Mouse (Mus musculus) limb, embryonic 15.5 days (tissue): ENCODE measurements at regions not wholly inside any gene's neighbourhood (a gene's known extent, or its start where the extent isn't known, plus 50 kb on each side); places are given as distances from the start of the nearest gene placed in this dataset.
A peak's percentile ranks its signal among the peaks of the same experiment; 100 is the strongest.

ENCODE experiments used
- ATAC-seq: fragments of 200-750 bp; cut with Nextera tagmentation; 2 replicates; pipeline ENCODE4 v1.8.0; 2017; ENCODE audit warnings: low read depth, moderate TSS enrichment; ENCODE audit not compliant: insufficient number of reproducible peaks, low FRiP score, low TSS enrichment
- H3K27ac ChIP-seq: fragments of 300-500 bp; sonication (generic); 2 replicates; pipeline ENCODE4 v1.5.1; 2015; ENCODE audit warnings: moderate library complexity, mild to moderate bottlenecking, inconsistent platforms
- H3K27me3 ChIP-seq: fragments of 300-500 bp; sonication (generic); 2 replicates; pipeline ENCODE4 v1.6.1; 2015; ENCODE audit warnings: inconsistent platforms
- H3K36me3 ChIP-seq: fragments of 300-500 bp; sonication (generic); 2 replicates; pipeline ENCODE4 v1.6.1; 2015; ENCODE audit warnings: inconsistent platforms
- H3K4me1 ChIP-seq: fragments of 300-500 bp; sonication (generic); 2 replicates; pipeline ENCODE4 v1.6.1; 2015; ENCODE audit warnings: inconsistent platforms
- H3K4me2 ChIP-seq: fragments of 300-500 bp; sonication (generic); 2 replicates; pipeline ENCODE4 v1.6.1; 2015; ENCODE audit warnings: mild to moderate bottlenecking, inconsistent platforms
- H3K4me3 ChIP-seq: fragments of 300-500 bp; sonication (generic); 2 replicates; pipeline ENCODE4 v1.5.1; 2015; ENCODE audit warnings: mild to moderate bottlenecking, inconsistent platforms
- H3K9ac ChIP-seq: fragments of 300-500 bp; sonication (generic); 2 replicates; pipeline ENCODE4 v1.6.1; 2015; ENCODE audit warnings: inconsistent platforms
- H3K9me3 ChIP-seq: fragments of 300-500 bp; sonication (generic); 2 replicates; pipeline ENCODE4 v1.6.1; 2016; ENCODE audit warnings: inconsistent platforms
- WGBS: fragments of 180-500 bp; shearing (Covaris S2); methylation state at CpG from one replicate; pipeline ENCODE4 v1.1.7; 2015; 5-methylcytosine and 5-hydroxymethylcytosine counted together

- Histone ChIP-seq H3K27me3 (peaks cover 13% of the 10 kb centered on the region; the same call in 1 of the 2 replicates), H3K4me3 (no peak overlapping the region), H3K9ac (no peak overlapping the region), H3K9me3 (no peaks in the 10 kb centered on the region), H3K27ac (no peak overlapping the region), H3K4me1 (no peaks in the 10 kb centered on the region), H3K36me3 (no peaks in the 10 kb centered on the region), H3K4me2 (no peak overlapping the region)
- ATAC-seq = no peak
- 56% methylated on average over 2 of the region's 2 CpGs for WGBS
Measured at GRCm38 (mm10) chr12:13164791-13165190, 84.2 kb downstream of the Ddx1 start.

- no peaks in the 10 kb centered on the region for H3K9me3 ChIP-seq
- peaks cover 18% of the 10 kb centered on the region; the same call in 1 of the 2 replicates for H3K27me3 ChIP-seq
- no peak for ATAC-seq
- no peak overlapping the region for H3K4me2 ChIP-seq
- no peak overlapping the region for H3K9ac ChIP-seq
- no peak overlapping the region for H3K4me3 ChIP-seq
- peaks cover 14% of the 10 kb centered on the region for H3K4me1 ChIP-seq
- H3K36me3 ChIP-seq = no peaks in the 10 kb centered on the region
- 100% methylated on average over 1 of the region's 1 CpGs for WGBS
- no peak overlapping the region for H3K27ac ChIP-seq
Measured at GRCm38 (mm10) chr12:13161051-13161450, 88.0 kb downstream of the Ddx1 start.

- H3K4me2 ChIP-seq = no peak overlapping the region
- peaks cover 18% of the 10 kb centered on the region; the same call in 1 of the 2 replicates for H3K27me3 ChIP-seq
- H3K4me3 ChIP-seq = no peak overlapping the region
- H3K9me3 ChIP-seq = no peaks in the 10 kb centered on the region
- H3K4me1 ChIP-seq = peaks cover 14% of the 10 kb centered on the region
- no peak overlapping the region for H3K27ac ChIP-seq
- no peak overlapping the region for H3K9ac ChIP-seq
- H3K36me3 ChIP-seq = no peaks in the 10 kb centered on the region
- ATAC-seq = no peak
Measured at GRCm38 (mm10) chr12:13159346-13160055, 89.5 kb downstream of the Ddx1 start.

GRCm38 (mm10) chr12:13157666-13158381 is 91.2 kb downstream of the Ddx1 start:
- Histone ChIP-seq H3K27ac (peak overlapping the region; percentile 43; the same call in 1 of the 2 replicates), H3K9ac (no peak overlapping the region), H3K4me3 (no peak overlapping the region), H3K4me1 (peaks cover 14% of the 10 kb centered on the region), H3K9me3 (no peaks in the 10 kb centered on the region), H3K27me3 (peaks cover 14% of the 10 kb centered on the region; the same call in 1 of the 2 replicates), H3K36me3 (no peaks in the 10 kb centered on the region), H3K4me2 (no peak overlapping the region)
- 24% methylated on average over 7 of the region's 7 CpGs for WGBS
- ATAC-seq = 0 out of 2 replicates have a peak, but pooled peaks have one; percentile 52

- H3K9ac ChIP-seq = no peak overlapping the region
- H3K36me3 ChIP-seq = no peaks in the 10 kb centered on the region
- peaks cover 11% of the 10 kb centered on the region; the same call in 1 of the 2 replicates for H3K27me3 ChIP-seq
- ATAC-seq = no peak
- peaks cover 14% of the 10 kb centered on the region for H3K4me1 ChIP-seq
- 60% methylated on average over 10 of the region's 10 CpGs for WGBS
- H3K4me2 ChIP-seq = no peak overlapping the region
- no peaks in the 10 kb centered on the region for H3K9me3 ChIP-seq
- no peak overlapping the region for H3K27ac ChIP-seq
- no peak overlapping the region for H3K4me3 ChIP-seq
Measured at GRCm38 (mm10) chr12:13157089-13157488, 91.9 kb downstream of the Ddx1 start.

- H3K9ac ChIP-seq = no peak overlapping the region
- WGBS = 79% methylated on average over 4 of the region's 4 CpGs
- no peak overlapping the region for H3K27ac ChIP-seq
- no peak overlapping the region for H3K4me3 ChIP-seq
- H3K9me3 ChIP-seq = no peaks in the 10 kb centered on the region
- H3K27me3 ChIP-seq = no peaks in the 10 kb centered on the region
- H3K4me1 ChIP-seq = no peaks in the 10 kb centered on the region
- H3K36me3 ChIP-seq = no peaks in the 10 kb centered on the region
- ATAC-seq = no peak
- no peak overlapping the region for H3K4me2 ChIP-seq
Measured at GRCm38 (mm10) chr12:13150751-13151150, 98.3 kb downstream of the Ddx1 start.

GRCm38 (mm10) chr12:13147251-13147650 is 101.8 kb downstream of the Ddx1 start:
- Histone ChIP-seq H3K36me3 (no peaks in the 10 kb centered on the region), H3K4me3 (no peak overlapping the region), H3K4me1 (0 out of 2 replicates have a peak, but pooled peaks cover 4% of the 10 kb centered on the region), H3K27me3 (no peaks in the 10 kb centered on the region), H3K27ac (no peak overlapping the region), H3K4me2 (no peak overlapping the region), H3K9ac (no peak overlapping the region), H3K9me3 (no peaks in the 10 kb centered on the region)
- no peak for ATAC-seq
- WGBS = 69% methylated on average over 4 of the region's 4 CpGs

- H3K27me3 ChIP-seq = no peaks in the 10 kb centered on the region
- ATAC-seq = 0 out of 2 replicates have a peak, but pooled peaks have one; percentile 52
- no peak overlapping the region for H3K4me2 ChIP-seq
- no peaks in the 10 kb centered on the region for H3K9me3 ChIP-seq
- H3K4me1 ChIP-seq = 0 out of 2 replicates have a peak, but pooled peaks cover 4% of the 10 kb centered on the region
- peak overlapping the region; percentile 24; the same call in 1 of the 2 replicates for H3K27ac ChIP-seq
- no peaks in the 10 kb centered on the region for H3K36me3 ChIP-seq
- WGBS = 47% methylated on average over 10 of the region's 10 CpGs
- H3K9ac ChIP-seq = no peak overlapping the region
- no peak overlapping the region for H3K4me3 ChIP-seq
Measured at GRCm38 (mm10) chr12:13145186-13146115, 103.6 kb downstream of the Ddx1 start.

GRCm38 (mm10) chr12:13144739-13145138 is 104.3 kb downstream of the Ddx1 start:
- no peaks in the 10 kb centered on the region for H3K36me3 ChIP-seq
- 0 out of 2 replicates have a peak, but pooled peaks cover 4% of the 10 kb centered on the region for H3K4me1 ChIP-seq
- H3K4me3 ChIP-seq = no peak overlapping the region
- peak overlapping the region; percentile 24; the same call in 1 of the 2 replicates for H3K27ac ChIP-seq
- WGBS = 81% methylated on average over 1 of the region's 1 CpGs
- no peaks in the 10 kb centered on the region for H3K9me3 ChIP-seq
- no peak overlapping the region for H3K9ac ChIP-seq
- no peak for ATAC-seq
- no peak overlapping the region for H3K4me2 ChIP-seq
- no peaks in the 10 kb centered on the region for H3K27me3 ChIP-seq

GRCm38 (mm10) chr12:13140636-13141035 is 108.4 kb downstream of the Ddx1 start:
- 88% methylated on average over 6 of the region's 6 CpGs for WGBS
- no peak overlapping the region for H3K4me3 ChIP-seq
- no peaks in the 10 kb centered on the region for H3K27me3 ChIP-seq
- ATAC-seq = no peak
- H3K36me3 ChIP-seq = no peaks in the 10 kb centered on the region
- H3K4me1 ChIP-seq = 0 out of 2 replicates have a peak, but pooled peaks cover 4% of the 10 kb centered on the region
- no peak overlapping the region for H3K9ac ChIP-seq
- no peak overlapping the region for H3K27ac ChIP-seq
- H3K9me3 ChIP-seq = no peaks in the 10 kb centered on the region
- H3K4me2 ChIP-seq = no peak overlapping the region

GRCm38 (mm10) chr12:13139189-13139588 is 109.8 kb downstream of the Ddx1 start:
- H3K9me3 ChIP-seq = no peaks in the 10 kb centered on the region
- WGBS = 78% methylated on average over 5 of the region's 5 CpGs
- no peak overlapping the region for H3K27ac ChIP-seq

More at GRCm38 (mm10) chr12:13139189-13139588, 109.8 kb downstream of the Ddx1 start:
- no peak overlapping the region for H3K4me3 ChIP-seq
- H3K4me2 ChIP-seq = no peak overlapping the region
- no peak for ATAC-seq
- no peak overlapping the region for H3K9ac ChIP-seq
- H3K27me3 ChIP-seq = no peaks in the 10 kb centered on the region
- H3K4me1 ChIP-seq = no peaks in the 10 kb centered on the region
- no peaks in the 10 kb centered on the region for H3K36me3 ChIP-seq
